Mouse (Mus musculus): Measurements from ENCODE around the gene Ppp1r14a. TPM values are rescaled to one million over a fixed set of nuclear protein-coding genes. Genes with fewer than 3 reads are reported as not detected.

The Ppp1r14a gene
- total RNA-seq, 2 experiments from 2014 or later, result 3.8 to 4.5 TPM

DNA sequence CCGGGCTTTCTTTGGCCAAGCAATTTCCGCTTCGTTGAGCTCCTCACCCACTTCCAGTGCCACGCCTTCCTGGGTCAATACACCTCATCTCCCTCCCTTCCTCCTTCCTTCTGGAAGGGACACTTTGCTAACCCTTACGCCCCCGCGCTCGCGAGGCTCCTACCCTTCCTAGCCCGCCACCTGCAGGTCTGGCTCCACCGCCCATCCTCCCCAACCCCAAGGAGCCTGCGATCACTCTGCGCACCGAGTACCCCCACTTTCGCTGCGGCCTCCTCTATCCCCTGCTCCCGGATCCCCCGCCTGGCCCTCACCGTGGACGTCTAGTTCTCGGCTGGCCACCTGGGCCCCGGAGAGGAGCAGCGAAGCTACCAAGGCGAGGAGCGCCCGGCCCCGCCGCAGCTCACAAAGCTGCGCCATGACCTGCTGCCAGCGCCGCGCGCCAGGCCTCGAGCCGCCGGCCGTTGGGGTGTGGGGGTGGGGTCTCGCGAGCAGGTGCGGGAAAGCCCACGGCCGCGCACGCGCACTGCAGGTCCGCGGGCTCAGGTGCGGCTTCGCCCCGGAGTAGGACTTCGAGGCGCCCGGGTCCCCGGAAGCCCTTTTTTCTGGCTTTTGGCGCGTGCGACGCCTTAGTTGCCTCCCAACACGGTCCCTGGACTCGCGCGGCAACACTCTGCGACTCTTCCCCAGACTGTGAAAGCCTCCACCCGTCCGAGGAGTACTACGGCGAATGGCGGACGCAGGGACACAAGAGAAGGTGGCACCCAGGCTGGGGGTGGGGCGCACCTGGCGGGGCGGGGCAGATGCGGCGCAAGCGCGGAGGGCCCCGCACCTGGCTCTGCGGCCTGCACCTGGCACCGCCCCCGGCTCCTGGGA is 7.7 kb upstream of the Ppp1r14a start, which contains the start of gene Spint2:
TSS of gene Spint2 (minus strand) at position 712 of the 873 bp plus-strand sequence.
- Histone ChIP-seq H3K27ac (peak within 1 kb of the TSS; percentile 79), H3K4me3 (peak within 1 kb of the TSS; percentile 86)
- DNase-seq, result peak; percentile 62
- intact Hi-C loops (cut with DNase I), result no loop called here
- peak; percentile 44 for TF ChIP-seq CTCF (IDR thresholded peaks at IDR 0.05)

DNA sequence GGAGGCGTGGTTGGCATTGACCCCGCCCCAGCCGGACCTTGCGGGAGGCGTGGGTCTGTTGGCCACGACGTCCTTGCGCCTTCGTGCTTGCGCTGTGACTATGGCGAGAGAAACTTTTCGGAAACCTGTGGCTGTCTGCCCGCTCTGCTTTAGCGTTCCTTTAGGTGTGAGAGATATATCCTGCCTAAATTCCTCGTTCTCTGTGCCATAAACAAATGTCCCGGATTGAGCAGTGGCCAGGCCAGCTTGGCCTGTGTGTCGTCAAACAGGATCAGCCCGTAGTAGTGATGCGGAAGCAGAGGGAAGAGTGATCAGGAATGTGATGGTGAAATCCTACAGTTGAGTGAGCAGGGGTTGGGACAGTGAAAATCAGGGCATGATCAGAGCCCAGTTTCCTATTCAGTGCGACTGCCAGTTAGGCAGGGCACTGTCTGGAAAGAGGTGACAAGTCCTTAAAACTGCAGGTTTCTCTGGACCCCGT is 7.0 kb upstream of the Ppp1r14a start:
- H3K27ac ChIP-seq, result peak overlapping the region; percentile 79; the same call in 1 of the 2 replicates

DNA sequence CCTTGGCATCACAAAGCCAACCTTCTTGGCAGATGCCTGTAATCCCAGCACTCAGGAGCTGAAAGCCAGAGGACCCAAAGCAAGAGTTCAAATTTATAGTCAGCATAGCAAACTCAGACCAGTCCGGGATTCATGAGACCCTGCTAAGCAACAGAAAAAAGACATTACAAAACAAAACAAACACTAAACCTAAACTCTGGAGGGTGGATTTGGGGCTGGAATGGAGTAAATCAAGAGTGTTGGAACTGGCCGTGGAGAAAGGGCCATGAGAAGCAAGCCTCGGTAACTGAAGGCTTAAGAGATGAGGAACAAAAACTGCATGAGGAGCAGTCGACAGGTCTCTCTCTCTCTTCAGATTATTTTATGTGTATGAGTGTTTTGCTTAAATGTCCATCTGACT is 5.2 kb upstream of the Ppp1r14a start:
- no peak overlapping the region for H3K27ac ChIP-seq
- intact Hi-C loops (cut with DNase I), result no loop called here
- no peak for TF ChIP-seq CTCF (IDR thresholded peaks at IDR 0.05)
- no peak for DNase-seq
- no peak overlapping the region for H3K4me3 ChIP-seq

More for the DNA sequence above, 7.0 kb upstream of the Ppp1r14a start:
- DNase-seq, result no peak
- intact Hi-C loops (cut with DNase I), result no loop called here
- H3K4me3 ChIP-seq, result peak overlapping the region; percentile 86
- TF ChIP-seq CTCF (IDR thresholded peaks at IDR 0.05), result no peak

DNA sequence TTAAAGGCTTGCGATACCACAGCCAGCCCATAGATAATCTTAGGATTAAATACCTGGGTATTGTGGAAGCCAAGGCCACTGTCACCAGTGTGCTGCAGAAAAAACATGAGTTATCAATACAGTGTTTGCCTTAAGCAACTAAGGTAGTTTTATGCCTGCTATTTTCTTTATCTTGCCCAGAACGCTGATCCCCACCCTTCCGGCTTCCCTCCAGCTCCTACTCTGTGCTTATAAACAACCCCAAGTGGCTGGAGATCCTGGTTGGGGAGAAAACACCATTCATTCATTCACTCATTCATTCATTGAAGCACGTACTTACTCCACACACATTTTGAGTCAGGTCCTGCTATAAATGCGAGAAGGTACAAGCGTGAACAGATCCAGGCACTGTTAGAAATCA is 4.6 kb upstream of the Ppp1r14a start:
- Histone ChIP-seq H3K27ac (no peak overlapping the region), H3K4me3 (no peak overlapping the region)
- DNase-seq, result no peak
- intact Hi-C loops (cut with DNase I), result no loop called here
- TF ChIP-seq CTCF (IDR thresholded peaks at IDR 0.05), result no peak

GRCm38 (mm10) chr7:29287481-29287880 is 1.6 kb upstream of the Ppp1r14a start:
- intact Hi-C loops (cut with DNase I), result no loop called here
- no peak for TF ChIP-seq CTCF (IDR thresholded peaks at IDR 0.05)

DNA sequence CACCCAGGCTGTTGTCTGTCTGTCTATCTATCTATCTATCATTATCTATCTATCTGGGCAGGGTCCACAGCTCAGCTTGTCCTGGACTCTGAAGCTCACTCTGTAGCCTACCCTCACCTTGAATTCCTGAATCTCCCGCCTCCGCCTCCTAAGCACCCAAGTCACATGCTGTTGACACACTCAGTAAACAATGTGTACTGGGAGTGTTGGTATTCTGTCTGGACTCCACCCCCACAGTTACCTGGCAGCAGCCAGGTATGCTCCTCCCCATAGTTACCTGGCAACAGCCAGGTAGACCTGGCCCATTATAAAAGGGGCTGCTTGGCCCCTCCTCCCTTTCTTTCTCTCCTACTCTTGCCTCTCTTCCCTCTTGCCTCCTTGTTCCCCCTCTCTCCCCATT is 1.0 kb upstream of the Ppp1r14a start:
- no peak for DNase-seq
- no peak overlapping the region for H3K4me3 ChIP-seq
- intact Hi-C loops (cut with DNase I), result no loop called here
- TF ChIP-seq CTCF (IDR thresholded peaks at IDR 0.05), result no peak
- H3K27ac ChIP-seq, result no peak overlapping the region

More at GRCm38 (mm10) chr7:29287481-29287880, 1.6 kb upstream of the Ppp1r14a start:
- no peak for DNase-seq
- Histone ChIP-seq H3K4me3 (no peak overlapping the region), H3K27ac (no peak overlapping the region)

GRCm38 (mm10) chr7:29289856-29290255 is 748 bp downstream of the Ppp1r14a start:
- Histone ChIP-seq H3K27ac (peak overlapping the region; percentile 83), H3K4me3 (peak overlapping the region; percentile 80)
- DNase-seq, result no peak
- TF ChIP-seq CTCF (IDR thresholded peaks at IDR 0.05), result no peak
- intact Hi-C loops (cut with DNase I), result no loop called here

- peak overlapping the region; percentile 83 for H3K27ac ChIP-seq
- intact Hi-C loops (cut with DNase I), result no loop called here
- no peak for TF ChIP-seq CTCF (IDR thresholded peaks at IDR 0.05)
- H3K4me3 ChIP-seq, result peak overlapping the region; percentile 80
- DNase-seq, result no peak
These were observed 1.8 kb downstream of the Ppp1r14a start for GRCm38 (mm10) chr7:29290691-29291485.

- no peak for DNase-seq
- intact Hi-C loops (cut with DNase I), result no loop called here
- peak overlapping the region; percentile 83 for H3K27ac ChIP-seq
These were observed 2.7 kb downstream of the Ppp1r14a start for GRCm38 (mm10) chr7:29291616-29292457.

DNA sequence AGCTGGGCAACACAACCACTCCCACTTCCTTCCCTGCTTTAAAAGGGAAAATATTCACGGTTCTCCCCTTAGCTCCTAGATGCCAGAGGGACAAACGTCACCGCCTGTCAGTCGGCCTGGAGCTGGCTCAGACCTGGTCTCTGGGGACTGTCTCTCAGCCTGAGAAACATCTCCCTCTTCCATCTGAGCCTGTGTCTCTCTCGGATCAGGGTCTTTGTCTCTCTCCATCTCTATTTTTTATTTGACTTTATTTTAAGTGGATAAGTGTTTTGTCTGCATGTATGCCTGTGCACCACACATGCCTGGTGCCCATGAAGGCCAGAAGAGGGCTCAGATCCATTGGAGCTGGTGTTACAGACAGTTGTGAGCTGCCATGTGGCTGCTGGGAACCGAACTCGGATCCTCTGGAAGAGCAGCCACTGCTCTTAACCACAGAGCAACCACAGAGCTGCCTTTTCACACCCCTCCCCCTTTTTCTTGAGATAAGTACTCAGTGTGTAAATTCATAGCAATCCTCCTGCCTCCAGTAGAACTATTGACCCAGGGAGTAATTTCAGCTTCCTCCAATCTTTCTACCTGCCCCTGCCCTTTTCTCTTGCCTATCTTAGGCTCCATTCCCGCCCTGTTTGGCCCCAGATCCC is 3.5 kb downstream of the Ppp1r14a start:
- H3K4me3 ChIP-seq, result 0 out of 2 replicates have a peak overlapping the region, but pooled peaks have one; percentile 11
- peak overlapping the region; percentile 83 for H3K27ac ChIP-seq
- no peak for DNase-seq
- intact Hi-C loops (cut with DNase I), result no loop called here
- TF ChIP-seq CTCF (IDR thresholded peaks at IDR 0.05), result no peak

More at GRCm38 (mm10) chr7:29291616-29292457, 2.7 kb downstream of the Ppp1r14a start:
- no peak for TF ChIP-seq CTCF (IDR thresholded peaks at IDR 0.05)
- peak overlapping the region; percentile 80 for H3K4me3 ChIP-seq

All from gastrocnemius, adult 2 months (tissue).